Mouse (Mus musculus): Measurements from ENCODE around the gene Crlf1. TPM values are rescaled to one million over a fixed set of nuclear protein-coding genes. Genes with fewer than 3 reads are reported as not detected.

The Crlf1 gene
- 1 to 10 TPM in 1 of 2 experiments, under 1 TPM in 1; 0.74 to 1.6 TPM for total RNA-seq (2021)
- long read RNA-seq, experiment 1, result 0 reads
- long read RNA-seq, experiment 2, partial matches to known transcripts, result 1 of 2 reads
- long read RNA-seq, experiment 2, other reads (novel, unspliced or antisense), result 0 of 2 reads

- DNase-seq (ENCODE audit: low spot score in 2 of 2), result no peak
These were observed at the start of gene Crlf1 for GRCm38 (mm10) chr8:70492664-70493640. Crlf1 (plus strand) TSS chr8:70493158.

- DNase-seq (ENCODE audit: low spot score in 2 of 2), result no peak
These were observed 49.6 kb upstream of the Crlf1 start for GRCm38 (mm10) chr8:70443326-70443725.

DNA sequence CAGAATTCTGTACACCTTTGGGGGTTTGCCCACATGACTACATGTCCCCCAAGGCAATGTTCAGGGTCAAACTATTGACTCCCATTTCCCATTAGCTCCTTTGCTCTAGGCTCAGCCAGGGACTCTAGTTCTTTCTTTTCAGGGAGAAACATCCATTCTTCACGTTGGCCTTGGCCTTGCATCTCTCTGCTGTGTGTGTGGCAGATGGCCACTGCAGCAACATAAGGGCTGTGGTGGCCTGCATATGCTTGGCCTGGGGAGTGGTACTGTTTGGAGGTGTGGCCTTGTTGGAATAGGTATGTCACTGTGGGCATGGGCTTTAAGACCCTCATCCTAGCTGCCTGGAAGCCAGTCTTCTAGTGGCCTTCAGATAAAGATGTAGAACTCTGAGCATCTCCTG is 47.0 kb upstream of the Crlf1 start:
- no peak for DNase-seq (ENCODE audit: low spot score in 2 of 2)

DNA sequence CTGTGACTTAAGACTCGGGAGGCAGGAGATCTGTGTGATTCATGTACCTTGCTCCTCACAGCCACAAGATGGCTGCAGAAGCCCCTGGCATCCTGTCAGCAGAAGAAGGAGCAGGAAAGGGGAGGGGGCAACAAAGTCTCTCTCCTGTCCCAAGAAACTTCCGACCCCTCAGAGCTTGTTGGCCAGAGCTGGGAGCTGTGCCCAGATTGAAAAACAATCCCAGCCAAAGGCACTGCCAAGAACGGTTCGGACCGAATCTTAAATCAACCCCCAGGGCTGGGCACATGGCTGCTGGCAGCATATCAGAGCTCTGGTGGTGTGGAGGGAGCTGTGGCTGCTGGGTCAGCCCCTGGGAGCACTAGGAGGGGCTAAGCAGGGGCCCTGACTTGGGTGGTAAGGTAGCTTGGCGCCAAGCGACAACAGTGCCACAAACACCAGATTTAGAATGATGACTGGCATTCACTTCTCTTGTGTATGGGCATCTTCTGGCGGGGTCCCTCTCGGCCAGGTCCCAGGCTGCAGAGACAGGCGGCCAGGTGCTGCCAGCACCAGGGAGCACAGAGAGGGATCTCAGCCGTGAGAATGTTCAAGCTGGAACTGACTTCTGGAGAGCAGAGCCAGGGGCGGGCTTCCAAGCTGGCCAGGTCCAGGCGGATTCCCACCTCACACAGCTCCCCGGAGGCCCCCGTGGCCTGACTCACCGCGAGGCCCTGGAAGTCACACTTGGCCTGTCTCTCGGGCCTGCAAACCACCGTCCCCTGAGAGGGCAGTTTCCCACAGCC is 45.1 kb upstream of the Crlf1 start:
- no peak for DNase-seq (ENCODE audit: low spot score in 2 of 2)

- no peak for DNase-seq (ENCODE audit: low spot score in 2 of 2)
These were observed 40.6 kb upstream of the Crlf1 start for GRCm38 (mm10) chr8:70452196-70452966.

- no peak for DNase-seq (ENCODE audit: low spot score in 2 of 2)
These were observed 39.1 kb upstream of the Crlf1 start for GRCm38 (mm10) chr8:70453852-70454251.

DNA sequence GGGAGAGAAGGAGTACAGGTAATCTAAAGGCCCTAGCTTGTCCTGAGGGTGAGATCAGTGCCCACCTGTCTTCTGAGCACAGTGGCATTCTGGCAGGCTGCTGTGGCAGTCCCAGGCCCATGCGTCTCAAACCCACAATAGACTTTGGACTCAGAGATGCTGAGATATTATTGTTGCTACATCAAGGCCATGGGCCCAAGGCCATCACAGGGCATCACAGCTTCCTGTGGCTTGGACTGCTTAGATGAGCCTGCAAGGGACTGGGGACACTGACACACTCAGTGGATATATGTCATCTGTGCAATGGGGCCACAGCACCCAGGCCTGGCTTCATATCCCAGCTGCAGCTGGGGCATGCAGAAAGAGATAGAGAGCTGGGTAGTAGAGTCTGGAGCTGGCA is 36.0 kb upstream of the Crlf1 start:
- no peak for DNase-seq (ENCODE audit: low spot score in 2 of 2)

- DNase-seq (ENCODE audit: low spot score in 2 of 2), result no peak
These were observed 35.1 kb upstream of the Crlf1 start for GRCm38 (mm10) chr8:70457882-70458281.

GRCm38 (mm10) chr8:70458462-70458861 is 34.5 kb upstream of the Crlf1 start:
- DNase-seq (ENCODE audit: low spot score in 2 of 2), result no peak

DNA sequence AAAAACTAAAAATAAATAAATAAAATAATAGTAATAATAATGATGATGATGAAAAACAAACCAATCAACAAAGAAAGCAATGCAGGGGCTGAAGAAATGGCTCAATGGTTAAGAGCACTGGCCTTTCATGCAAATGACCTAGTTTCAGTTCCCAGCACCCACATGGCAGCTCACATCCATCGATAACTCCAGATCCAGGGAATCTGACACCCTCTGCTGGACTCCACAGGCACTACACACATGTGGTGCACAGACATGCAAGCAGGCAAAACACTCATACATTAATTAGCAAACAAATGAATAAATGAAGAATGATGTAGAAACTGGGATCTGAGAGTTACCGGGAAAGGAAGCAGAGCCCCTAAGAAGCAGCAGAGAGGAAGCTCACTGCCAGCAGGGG is 33.3 kb upstream of the Crlf1 start:
- no peak for DNase-seq (ENCODE audit: low spot score in 2 of 2)

GRCm38 (mm10) chr8:70460199-70460598 is 32.8 kb upstream of the Crlf1 start:
- DNase-seq (ENCODE audit: low spot score in 2 of 2), result no peak

DNA sequence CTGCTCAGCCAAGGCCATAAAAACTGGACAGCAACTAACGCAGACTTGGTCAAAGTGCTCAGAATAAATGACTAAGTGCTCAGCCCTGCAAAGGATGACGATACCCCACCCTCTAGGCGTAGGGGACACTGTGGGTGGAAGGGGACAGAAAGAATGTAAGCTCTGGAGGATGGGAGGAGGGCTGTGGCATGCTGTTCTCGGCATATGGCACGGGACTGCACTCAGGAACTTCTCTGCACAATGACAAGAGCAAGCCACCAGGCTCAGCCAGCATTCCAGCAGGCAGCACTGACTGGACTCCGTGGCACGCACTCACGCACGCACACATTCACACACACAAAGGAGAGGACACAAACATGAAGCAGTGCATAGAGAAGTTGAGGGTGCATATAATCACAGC is 32.4 kb upstream of the Crlf1 start:
- DNase-seq (ENCODE audit: low spot score in 2 of 2), result no peak

DNA sequence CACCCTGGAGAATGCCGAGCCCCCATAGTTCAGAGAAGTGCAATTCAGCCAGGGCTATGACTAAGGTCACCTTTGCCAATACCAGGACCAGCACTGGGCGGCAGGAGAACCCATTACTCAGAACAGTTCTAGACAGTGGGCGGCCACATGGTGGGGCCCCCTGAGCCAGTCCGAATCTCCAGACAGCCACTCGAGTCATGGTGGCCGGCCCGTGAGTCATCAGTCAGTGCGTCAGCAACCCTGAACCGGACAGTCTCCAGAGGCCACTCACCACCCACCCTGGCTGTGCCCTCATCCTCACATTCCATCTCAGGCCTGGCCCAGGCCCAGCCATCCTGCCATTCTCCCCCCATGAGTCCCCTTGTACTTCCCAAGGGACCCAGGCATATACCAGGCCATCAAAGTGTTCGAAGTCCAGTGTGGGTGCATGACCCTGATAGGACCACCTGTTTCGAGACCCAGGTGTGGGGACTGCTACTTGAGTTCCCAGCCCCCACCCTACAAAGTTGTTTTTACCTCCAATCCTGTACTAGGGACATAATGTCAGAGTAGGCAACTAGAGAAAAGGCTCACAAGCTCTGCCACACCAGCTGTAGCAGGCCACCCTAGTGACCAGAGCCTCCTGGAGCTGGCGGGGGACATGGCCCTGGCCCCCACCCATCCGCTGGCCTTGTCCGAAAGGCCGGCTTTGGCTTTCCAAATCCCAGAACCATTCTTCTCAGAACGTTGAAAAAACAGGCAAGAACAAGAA is 31.0 kb upstream of the Crlf1 start:
- peak; percentile 54 to 56 for DNase-seq (ENCODE audit: low spot score in 2 of 2)

DNA sequence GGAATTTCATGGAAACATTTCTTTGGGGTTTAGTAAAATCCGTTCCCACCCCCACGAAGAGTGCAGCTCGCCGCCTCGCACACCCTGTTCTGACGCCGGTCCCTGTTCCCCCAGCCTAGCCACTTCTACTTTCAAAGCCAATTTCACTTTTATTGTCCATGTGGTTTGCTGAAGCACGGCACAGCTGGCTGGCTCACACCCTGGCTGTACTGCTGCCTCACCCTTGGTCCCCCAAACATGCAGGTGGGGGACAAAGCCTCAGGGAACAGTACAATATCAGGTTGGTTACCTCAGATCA is 30.5 kb upstream of the Crlf1 start:
- DNase-seq (ENCODE audit: low spot score in 2 of 2), result no peak

DNA sequence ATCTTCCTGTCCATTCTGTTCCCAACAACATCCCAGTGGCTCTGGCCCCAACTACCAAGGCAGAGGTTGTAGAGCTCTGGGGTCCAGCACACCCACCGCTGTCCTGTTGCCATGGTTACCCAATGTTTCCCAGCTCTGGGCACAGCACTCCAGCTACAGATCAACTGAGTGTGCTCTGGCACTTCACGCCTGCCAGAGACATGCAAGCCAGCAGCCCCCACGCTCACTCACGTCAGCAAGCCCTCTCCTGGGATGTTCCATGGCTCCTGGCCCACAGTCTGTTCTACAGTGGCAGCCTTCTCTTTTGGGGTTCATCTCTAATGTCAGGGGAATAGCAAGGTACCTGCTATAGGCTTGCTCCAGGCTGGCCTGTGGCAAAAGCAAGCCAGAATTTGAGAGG is 29.7 kb upstream of the Crlf1 start:
- DNase-seq (ENCODE audit: low spot score in 2 of 2), result no peak

GRCm38 (mm10) chr8:70464162-70464561 is 28.8 kb upstream of the Crlf1 start:
- no peak for DNase-seq (ENCODE audit: low spot score in 2 of 2)

DNA sequence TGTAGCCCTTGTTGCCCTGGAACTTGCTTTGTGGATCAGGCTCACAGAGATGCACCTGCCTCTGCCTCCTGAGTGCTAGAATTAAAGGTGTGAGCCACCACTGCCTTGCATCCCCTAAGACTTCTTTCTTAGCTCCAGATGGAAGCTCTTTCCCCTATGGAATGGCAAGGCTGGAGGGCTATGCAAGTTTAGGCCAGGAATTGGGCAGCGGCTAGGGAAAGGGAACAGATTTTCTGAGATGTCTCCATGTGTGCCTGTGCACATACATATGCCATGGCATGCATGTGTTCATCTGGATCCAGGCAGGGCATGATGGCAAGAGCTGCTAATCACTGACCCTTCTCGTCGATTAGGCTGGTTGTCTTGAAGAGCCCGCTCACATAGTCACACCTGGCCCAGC is 27.3 kb upstream of the Crlf1 start:
- DNase-seq (ENCODE audit: low spot score in 2 of 2), result no peak

DNA sequence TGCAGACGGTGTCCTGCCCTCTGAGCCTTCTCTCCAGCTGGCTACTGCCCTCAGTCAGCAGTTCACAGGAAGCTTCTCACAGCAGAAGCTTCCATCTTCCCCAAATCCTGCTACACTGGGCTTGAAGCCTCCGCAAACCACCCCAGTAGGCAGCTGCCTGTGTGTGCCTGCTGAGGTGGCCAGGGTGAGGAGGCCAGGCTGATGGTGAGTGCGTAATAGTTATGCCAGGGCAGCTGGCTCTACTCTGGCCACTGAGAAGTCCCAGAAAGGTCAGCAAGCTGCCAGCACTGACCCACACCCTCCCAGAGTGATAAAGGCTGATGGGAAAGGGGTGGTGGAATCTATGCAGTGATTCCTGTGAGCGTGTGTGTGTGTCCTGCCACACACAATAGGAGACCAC is 26.7 kb upstream of the Crlf1 start:
- DNase-seq (ENCODE audit: low spot score in 2 of 2), result no peak

DNA sequence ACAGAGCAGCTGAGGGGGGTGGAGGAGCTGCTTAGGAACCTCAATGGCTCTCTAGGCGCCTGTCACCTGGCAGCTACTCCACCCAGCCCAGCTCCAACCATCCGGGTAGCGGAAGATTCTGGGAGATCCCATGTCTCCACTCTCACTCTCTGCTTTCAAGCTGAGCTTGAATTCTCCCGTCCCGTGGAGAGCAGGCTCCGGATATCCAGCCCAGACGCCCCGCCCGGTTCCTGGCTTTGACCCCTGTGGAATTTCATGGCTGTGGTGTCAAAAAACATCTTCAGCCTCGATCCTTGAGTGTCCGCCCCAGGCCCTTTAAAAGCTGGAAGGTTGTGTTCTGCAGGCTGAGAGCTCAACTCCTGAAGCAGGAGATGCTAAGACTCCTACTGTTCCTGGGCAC is 26.2 kb upstream of the Crlf1 start:
- no peak for DNase-seq (ENCODE audit: low spot score in 2 of 2)

DNA sequence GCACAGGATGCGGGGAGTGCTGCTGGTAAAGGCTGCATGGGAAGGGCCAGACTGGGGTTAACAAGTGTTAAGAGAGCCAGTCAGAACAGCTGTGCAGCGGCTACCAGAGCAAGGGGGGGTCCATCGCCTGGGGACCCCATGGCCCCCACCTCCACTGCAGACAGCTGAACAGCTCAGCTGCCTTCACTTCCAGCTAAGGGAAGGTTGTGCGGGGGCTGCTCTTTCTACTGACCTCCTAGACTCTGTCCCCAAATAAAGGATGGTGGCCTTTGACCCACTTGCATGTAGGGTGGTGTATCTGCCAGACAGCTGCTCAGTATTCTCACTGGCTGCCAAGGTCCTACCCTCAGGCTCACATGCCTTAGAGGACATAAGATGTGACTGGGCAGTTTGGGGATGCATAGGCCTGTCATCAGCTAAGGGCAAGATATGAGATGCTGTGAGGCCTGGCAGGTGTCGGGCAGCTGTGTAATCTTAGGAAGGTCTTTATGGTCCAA is 25.7 kb upstream of the Crlf1 start:
- DNase-seq (ENCODE audit: low spot score in 2 of 2), result no peak
